8 mouse cellular contexts compared by ENCODE assay signal in genomic region chr13:41250318-41250981, GRCm38 (mm10). TPM values are rescaled to one million over a fixed set of nuclear protein-coding genes. Genes with fewer than 3 reads are reported as not detected.
DNase-seq lines count a peak whose midpoint lies in the region; ATAC-seq and TF ChIP-seq lines count a peak whose summit lies in the region.

No protein-coding gene starts in this region.

- H3K36me3 ChIP-seq in testis, adult 2 months (ENCODE audit: control insufficient read depth, insufficient read depth, low read length): no peaks in the 10 kb centered on the region
- H3K36me3 ChIP-seq in forebrain, embryonic 15.5 days: no peaks in the 10 kb centered on the region
- no peaks in the 10 kb centered on the region for H3K36me3 ChIP-seq in neural tube, embryonic 15.5 days

- ATAC-seq in frontal cortex, adult (ENCODE audit: low TSS enrichment): peak; percentile 1; the same call in 1 of the 2 replicates
- no peak for ATAC-seq in forebrain, embryonic 15.5 days (replicated peaks)
- peak; percentile 23 for ATAC-seq in neural tube, embryonic 15.5 days (ENCODE audit: low FRiP score)

- DNase-seq in frontal cortex, postnatal 25 days (ENCODE audit: low spot score in 2 of 2): no peak
- DNase-seq in testis, postnatal 14 days (ENCODE audit: low spot score): no peak
- DNase-seq in liver: peak; percentile 40
- DNase-seq in right cerebral cortex, postnatal 25 days: no peak

- no peaks in the 10 kb centered on the region for H3K4me1 ChIP-seq in testis, adult 2 months (ENCODE audit: control insufficient read depth, insufficient read depth, low read length)
- H3K4me1 ChIP-seq in forebrain, embryonic 15.5 days: 0 out of 2 replicates have a peak, but pooled peaks cover 14% of the 10 kb centered on the region
- peaks cover 23% of the 10 kb centered on the region for H3K4me1 ChIP-seq in neural tube, embryonic 15.5 days

- H3K4me2 ChIP-seq in forebrain, embryonic 15.5 days (replicated peaks): peak overlapping the region; percentile 76
- H3K4me2 ChIP-seq in neural tube, embryonic 15.5 days: peak overlapping the region; percentile 68

- no peaks in the 10 kb centered on the region for H3K9me3 ChIP-seq in forebrain, embryonic 15.5 days
- no peaks in the 10 kb centered on the region for H3K9me3 ChIP-seq in neural tube, embryonic 15.5 days (replicated peaks)

- H3K4me3 ChIP-seq in testis, adult 2 months (ENCODE audit: control insufficient read depth, low read depth, low read length): peak overlapping the region; percentile 98
- peak overlapping the region; percentile 87 for H3K4me3 ChIP-seq in forebrain, embryonic 15.5 days
- peak overlapping the region; percentile 67 for H3K4me3 ChIP-seq in neural tube, embryonic 15.5 days (replicated peaks)

- no peaks in the 10 kb centered on the region for H3K27me3 ChIP-seq in testis, adult 2 months (ENCODE audit: control insufficient read depth, insufficient read depth, low read length)
- no peaks in the 10 kb centered on the region for H3K27me3 ChIP-seq in forebrain, embryonic 15.5 days
- no peaks in the 10 kb centered on the region for H3K27me3 ChIP-seq in neural tube, embryonic 15.5 days (replicated peaks)

- WGBS in forebrain, embryonic 15.5 days: under 1% methylated on average over 27 of the region's 27 CpGs
- under 1% methylated on average over 27 of the region's 27 CpGs for WGBS in neural tube, embryonic 15.5 days

- no peak overlapping the region for H3K27ac ChIP-seq in testis, adult 2 months (ENCODE audit: control insufficient read depth, insufficient read depth, low read depth, low read length)
- peak overlapping the region; percentile 85 for H3K27ac ChIP-seq in forebrain, embryonic 15.5 days (replicated peaks)
- peak overlapping the region; percentile 90 for H3K27ac ChIP-seq in neural tube, embryonic 15.5 days (replicated peaks)

- peak overlapping the region; percentile 84 for H3K9ac ChIP-seq in forebrain, embryonic 15.5 days (replicated peaks)
- peak overlapping the region; percentile 80 for H3K9ac ChIP-seq in neural tube, embryonic 15.5 days (replicated peaks)

- no peak for TF ChIP-seq POLR2A in testis, adult 2 months (IDR thresholded peaks at IDR 0.05; ENCODE audit: control insufficient read depth, low read depth, low read length)

- no peak for TF ChIP-seq CTCF in testis, adult 2 months (IDR thresholded peaks at IDR 0.05; ENCODE audit: control insufficient read depth, insufficient read depth, insufficient replicate concordance, low read depth, low read length)

RNA-seq across cellular contexts. Expression of gene Smim13, which starts 0.8 kb away (rescaled TPM):
- 14.3 and 16.2 TPM in 2 replicates for polyA plus RNA-seq in testis, adult 2 months (2012; rRNA removed)
- 22.3 and 25.0 TPM in 2 replicates for polyA plus RNA-seq in forebrain, embryonic 15.5 days (2015; fragmentation: Nextera tagmentation; extraction: Ambion mirVana)
- polyA plus RNA-seq in neural tube, embryonic 15.5 days (2015; fragmentation: Nextera tagmentation; extraction: Ambion mirVana): 28.2 and 31.2 TPM in 2 replicates

RNA-seq across cellular contexts. Expression of gene Gm17364, which starts 23.3 kb away (rescaled TPM):
- polyA plus RNA-seq in testis, adult 2 months (2012; rRNA removed): not detected in 2 replicates
- not detected in 2 replicates for polyA plus RNA-seq in forebrain, embryonic 15.5 days (2015; fragmentation: Nextera tagmentation; extraction: Ambion mirVana)
- not detected in 2 replicates for polyA plus RNA-seq in neural tube, embryonic 15.5 days (2015; fragmentation: Nextera tagmentation; extraction: Ambion mirVana)

RNA-seq across cellular contexts. Expression of gene Elovl2, which starts 30.2 kb away (rescaled TPM):
- polyA plus RNA-seq in testis, adult 2 months (2012; rRNA removed): 102 and 132 TPM in 2 replicates
- 45.5 and 47.4 TPM in 2 replicates for polyA plus RNA-seq in forebrain, embryonic 15.5 days (2015; fragmentation: Nextera tagmentation; extraction: Ambion mirVana)
- polyA plus RNA-seq in neural tube, embryonic 15.5 days (2015; fragmentation: Nextera tagmentation; extraction: Ambion mirVana): 30.7 and 35.2 TPM in 2 replicates
